Mouse (Mus musculus): ENCODE results near the gene Tfap2e.

DNA sequence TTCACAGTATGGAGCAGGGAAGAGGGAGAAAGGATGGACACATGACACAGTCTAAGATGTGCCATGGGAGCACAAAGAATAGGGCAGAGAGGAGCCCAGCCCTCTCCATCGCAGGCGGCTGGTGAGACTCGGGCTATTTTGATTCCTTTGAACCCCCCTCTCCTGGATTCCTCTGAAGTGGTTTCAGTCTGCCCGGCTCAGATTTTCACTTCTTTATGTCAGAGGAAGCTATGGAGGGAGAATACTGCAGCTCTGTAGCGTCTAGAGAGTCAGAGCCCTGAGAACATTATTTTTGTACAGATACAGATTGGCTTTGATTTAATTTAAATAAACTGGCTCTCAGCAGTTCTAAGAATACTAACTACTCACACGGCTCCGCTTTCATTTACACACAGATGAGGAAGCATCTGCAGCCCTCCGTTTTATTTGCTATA, 43.1 kb upstream of the Tfap2e start:
- no peak for TF ChIP-seq POLR2A (IDR thresholded peaks at IDR 0.05; ENCODE audit: low read depth, low read length)
- no peak for TF ChIP-seq CTCF (IDR thresholded peaks at IDR 0.05; ENCODE audit: extremely low read depth, insufficient read length, insufficient replicate concordance, low read depth, low read length)

Measured in small intestine, adult 2 months (tissue).